Mouse (Mus musculus) mouse trophoblast stem cell (cell line): Measurements from ENCODE around the gene Sema4f.

Experiments
- in situ Hi-C, 2 experiments: fragments of 300-500 bp; cut with MseI, MboI; formaldehyde crosslinking; loops; 2 replicates in 1 of 2; 3 replicates in 1 of 2; pipeline ENCODE4 v1.15.1; 2025

Sema4f gene

DNA sequence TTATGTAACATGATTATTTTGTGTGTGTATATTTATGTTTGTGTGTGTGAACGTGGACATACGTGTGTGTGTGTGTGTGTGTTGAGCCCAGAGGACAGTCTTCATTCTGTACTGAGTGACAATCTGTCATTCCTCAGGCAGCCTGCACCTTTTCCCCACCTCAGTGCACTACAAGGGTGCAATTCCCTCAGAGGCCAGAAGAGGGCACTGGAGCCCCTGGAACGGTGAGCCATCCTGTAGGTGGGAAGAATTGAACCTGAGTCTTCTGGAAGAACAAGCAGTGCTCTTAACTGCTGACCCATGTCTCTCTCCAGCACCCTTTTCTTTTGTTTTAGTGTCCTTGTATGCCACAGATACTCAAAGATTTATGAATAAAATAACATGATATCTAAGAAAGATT, 23.7 kb downstream of the Sema4f start:
- in situ Hi-C loops: loop anchor here (5.0 kb wide), 1 partner anchor 51 kb away; no protein-coding TSS in a partner anchor

DNA sequence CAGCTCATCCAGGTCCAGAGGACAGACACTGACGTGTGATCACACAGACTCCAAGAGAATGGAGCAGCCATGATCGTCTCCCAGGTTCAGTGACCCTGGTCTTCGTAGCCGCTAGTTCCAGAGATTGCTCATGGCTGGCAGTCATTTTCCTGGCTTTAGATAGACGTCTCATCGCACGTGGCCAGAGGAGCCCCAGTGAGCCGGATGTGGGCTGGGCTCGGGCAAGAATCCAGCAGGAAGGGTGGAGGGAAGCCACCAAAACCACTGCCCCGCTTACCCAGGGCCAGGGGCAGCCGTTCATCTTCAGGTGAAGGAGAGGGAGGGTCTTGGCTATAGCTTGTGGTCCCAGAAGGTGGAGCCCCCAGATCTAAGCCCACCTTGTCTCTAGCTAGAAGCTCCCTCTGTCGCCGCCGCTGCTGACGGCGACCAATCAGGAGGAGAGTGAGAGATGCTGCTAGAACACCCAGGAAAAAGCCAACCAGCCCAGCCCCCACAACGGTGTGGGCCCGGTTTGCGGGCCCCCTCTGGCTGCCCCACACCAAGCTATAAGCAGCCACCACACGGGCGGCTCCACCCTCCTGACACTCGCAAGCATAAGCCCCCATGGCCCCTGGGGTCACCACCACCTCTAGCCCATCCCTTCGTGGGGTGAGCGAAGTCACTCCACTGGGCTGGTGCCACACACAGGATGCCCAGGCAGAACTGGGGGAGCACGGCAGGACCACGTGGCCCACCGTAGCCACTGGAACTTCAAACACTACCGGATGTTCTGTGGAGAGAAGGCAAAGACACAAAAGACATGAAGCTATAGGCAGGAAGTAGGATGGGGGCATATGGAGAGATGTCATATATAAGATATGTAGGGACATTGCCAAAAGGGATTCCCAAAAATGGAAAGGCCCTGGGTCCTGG, 26.0 kb downstream of the Sema4f start:
- in situ Hi-C loops: no loop called here

DNA sequence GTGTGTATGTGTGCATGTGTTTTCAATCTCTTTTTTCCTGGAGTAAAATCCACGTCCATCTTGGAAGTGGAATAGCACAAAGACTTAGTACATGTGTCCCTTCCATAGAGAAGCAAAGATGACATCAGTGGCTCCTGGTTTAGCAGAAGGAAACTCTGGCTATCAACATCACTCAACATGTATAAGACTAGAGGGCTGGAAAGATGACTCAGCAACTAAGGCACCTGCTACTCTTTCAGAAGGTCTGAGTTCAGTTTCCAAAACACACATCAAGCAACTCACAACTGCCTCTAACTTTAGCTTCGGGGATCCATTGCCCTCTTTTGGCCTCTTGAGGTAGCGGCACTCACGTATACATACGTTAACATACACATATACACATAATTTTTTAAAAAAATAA, 28.3 kb downstream of the Sema4f start:
- in situ Hi-C loops: no loop called here

DNA sequence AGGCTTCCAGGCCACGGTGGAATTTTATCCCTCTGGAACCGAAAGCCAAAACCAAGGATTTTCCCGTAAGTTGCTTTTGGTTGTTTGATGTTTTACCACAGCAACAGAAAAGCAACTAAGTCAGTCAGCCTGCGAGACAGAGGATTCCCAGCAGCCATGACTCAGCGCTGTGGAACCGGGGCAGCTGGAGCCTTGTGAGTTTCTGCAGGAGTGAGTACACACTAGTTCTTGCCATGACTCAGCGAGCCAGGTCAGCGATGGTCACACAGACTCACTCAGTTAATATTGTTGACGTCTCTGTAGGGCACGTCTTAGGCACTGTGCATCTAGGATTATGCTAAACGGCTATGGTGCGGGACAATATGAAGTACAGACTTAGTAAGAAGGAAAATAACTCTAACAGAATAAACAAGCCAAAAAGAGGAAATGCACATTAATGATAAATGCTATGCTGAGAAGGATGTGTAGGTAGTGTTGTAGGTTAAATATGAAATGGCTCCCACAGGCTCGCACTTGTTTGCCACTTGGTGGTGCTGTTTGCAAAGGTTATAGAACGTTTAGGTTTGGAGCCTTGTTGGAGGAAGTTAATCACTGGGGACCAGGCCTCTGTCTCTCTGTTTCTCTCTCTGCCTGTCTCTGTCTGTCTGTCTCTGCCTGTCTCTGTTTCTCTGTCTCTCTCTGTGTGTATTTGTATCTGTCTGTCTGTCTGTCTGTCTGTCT, 30.3 kb downstream of the Sema4f start:
- in situ Hi-C loops: no loop called here

DNA sequence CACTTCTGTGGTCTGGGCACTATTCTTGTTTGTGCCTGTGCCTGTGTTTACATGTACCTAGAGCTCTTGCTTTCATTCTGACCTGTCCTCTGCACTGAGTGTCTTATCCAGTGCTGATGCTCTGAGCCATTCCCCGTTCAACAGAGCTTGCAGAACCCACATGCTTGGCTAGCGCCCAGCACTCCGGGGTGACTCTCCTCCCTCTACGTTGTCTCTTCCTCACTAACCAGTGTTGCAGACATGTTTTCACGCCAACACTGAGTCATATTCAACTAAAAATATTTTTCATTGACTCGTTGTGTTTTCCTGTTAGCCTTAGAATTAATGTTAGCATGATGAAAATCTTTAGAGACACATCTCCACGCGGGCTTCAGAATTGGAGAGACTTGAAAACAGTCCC, 31.5 kb downstream of the Sema4f start:
- in situ Hi-C loops: no loop called here

DNA sequence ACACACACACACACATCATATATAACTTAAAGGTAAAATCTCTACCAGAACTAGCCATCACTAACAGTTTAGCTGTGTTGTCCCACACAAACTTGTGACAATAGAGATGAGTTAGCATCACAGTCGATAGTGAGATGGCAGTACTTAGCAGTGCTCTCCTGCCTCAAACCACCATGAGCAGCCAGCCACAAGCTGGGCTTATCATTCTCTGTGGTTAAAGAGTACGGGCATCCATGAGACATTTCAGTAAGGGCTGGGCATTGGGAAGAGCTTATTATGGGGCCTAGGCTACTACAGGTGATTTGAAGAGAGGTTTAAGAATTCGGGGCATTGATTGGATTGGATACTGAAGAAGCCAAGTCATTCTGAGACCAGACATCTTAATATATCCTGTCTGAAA, 32.6 kb downstream of the Sema4f start:
- in situ Hi-C loops: no loop called here

DNA sequence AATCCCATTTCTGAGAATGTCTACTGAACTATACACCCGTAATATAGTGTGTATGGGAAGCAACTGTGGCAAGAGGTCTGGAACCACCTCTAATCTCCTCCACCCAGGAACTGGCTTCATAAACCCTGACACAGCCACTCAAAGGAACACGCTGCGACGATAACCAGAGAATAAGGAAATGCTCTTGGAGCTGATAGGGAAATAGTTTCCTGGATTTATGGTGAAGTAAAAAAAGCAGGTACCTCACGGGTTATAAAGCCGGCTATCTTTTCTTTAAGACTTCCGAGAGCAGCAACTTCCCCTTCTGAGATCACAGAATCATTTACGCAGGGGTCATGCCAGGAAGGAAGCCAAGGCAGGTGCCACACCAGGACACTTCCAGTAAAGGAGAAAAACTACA, 37.0 kb downstream of the Sema4f start:
- in situ Hi-C loops: no loop called here

DNA sequence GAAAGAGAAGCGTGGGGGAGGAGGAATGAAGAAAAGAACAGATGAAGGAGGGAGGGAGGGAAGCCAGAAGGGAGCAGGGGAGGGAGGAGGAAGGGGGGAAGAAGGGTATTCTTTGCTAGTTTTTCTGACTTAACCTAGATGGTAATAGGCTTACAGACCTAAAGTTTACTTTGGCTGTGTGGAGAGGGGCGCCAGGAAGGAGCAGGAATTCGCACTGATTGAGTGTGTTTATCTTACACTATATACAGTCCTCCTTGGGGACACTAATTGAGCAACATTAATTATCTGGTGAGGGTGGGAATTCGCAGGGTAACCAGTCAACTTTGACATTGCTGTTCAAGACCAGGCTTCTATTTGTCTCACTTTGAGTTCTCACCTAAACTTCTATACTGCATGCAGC, 40.8 kb downstream of the Sema4f start:
- in situ Hi-C loops: loop anchor here in 1 of 2 experiments (10.0 kb wide), 1 partner anchor 154 kb away; no protein-coding TSS in a partner anchor

DNA sequence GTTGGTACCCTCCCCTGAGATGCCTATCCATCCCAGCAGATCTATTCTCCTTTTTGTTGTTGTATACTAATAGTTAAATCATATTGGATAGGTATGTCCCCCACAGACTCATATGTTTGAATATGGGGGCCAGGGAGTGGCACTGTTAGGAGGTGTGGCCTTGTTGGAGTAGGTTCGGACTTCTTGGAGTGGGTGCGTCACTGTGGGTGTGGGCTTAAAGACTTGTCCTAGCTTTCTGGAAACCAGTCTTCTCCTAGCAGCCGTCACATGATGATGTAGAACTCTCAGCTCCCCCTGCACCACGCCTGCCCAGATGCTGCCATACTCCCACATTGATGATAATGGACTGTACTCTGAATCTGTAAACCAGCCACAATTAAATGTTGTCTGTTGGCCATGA, 41.3 kb downstream of the Sema4f start:
- in situ Hi-C loops: loop anchor here in 1 of 2 experiments (10.0 kb wide), 1 partner anchor 153 kb away; no protein-coding TSS in a partner anchor

DNA sequence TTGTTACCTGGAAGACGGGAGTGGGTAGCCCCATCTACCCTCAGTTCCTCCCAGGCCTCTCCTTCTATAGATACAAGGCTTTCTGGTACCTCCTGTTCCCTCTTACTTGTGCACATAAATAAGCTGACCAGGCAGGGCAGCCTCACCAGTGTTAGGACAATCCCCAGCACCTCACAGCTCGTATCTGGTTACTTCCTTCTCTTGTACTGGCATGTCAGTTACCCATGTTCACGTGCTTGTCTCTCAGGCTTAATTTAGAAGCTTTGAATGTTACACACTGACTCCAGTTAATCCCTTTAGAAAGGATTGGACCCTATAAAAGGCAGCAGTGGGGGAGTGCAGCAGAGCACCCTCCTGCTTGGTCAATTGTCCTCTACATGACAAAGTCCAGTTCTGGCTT, 42.3 kb downstream of the Sema4f start:
- in situ Hi-C loops: loop anchor here in 1 of 2 experiments (10.0 kb wide), 1 partner anchor 153 kb away; no protein-coding TSS in a partner anchor

DNA sequence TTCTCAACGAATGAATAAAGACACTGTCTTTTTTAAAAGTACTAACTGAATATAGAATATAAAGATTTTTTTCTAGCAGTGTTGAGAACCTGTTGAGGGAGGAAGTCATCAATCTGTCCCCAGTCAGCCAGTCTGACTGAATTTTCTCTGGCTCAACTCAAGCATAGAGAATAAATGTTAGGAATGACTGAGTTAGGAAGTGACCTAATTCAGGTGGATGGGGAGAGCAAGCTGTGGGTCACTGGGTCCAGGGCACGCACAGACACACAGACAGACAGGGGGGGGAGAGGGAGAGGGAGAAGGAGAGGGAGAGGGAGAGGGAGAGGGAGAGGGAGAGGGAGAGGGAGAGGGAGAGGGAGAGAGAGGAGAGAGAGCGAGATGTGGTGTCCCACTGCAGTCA, 46.2 kb downstream of the Sema4f start:
- in situ Hi-C loops: loop anchor here in 1 of 2 experiments (10.0 kb wide), 1 partner anchor 149 kb away; no protein-coding TSS in a partner anchor

DNA sequence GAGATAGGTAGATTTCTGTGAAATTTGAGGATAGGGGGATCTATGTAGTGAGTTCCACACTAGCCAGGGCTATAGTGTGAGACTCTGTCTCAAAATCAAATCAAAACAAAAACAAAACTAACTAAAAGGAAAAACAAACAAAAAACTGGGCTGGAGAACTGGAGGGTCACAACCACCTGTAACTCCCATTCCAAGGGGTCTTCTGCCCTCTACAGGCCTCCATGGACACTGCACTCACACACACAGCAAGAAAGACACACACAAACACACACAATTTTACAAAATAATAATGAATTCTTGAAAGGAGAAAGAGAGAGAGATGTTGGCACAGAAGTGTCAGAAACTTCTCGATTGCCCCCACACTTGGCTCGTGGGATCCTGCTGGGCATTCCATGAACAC, 47.0 kb downstream of the Sema4f start:
- in situ Hi-C loops: loop anchor here in 1 of 2 experiments (10.0 kb wide), 1 partner anchor 148 kb away; no protein-coding TSS in a partner anchor

DNA sequence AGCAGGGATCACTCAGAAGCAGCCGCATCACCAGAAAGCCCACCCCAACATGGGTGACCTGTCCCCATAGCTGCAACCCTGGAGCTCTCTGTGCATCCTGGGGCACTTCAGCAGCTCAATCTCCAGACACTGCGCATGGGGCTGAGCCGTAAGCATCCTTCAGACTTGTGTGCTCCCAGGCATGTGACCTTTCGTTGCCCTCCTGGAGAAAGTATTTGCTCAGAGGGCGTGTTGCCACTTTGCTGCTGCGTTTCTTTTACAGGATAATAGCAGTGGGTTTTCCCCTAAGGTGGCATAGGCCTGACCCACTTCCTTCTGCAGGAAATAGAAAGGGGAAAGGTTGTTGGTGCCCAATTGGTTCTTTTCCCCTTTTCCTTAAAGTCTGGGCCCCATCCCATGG, 48.1 kb downstream of the Sema4f start:
- in situ Hi-C loops: loop anchor here in 1 of 2 experiments (10.0 kb wide), 1 partner anchor 147 kb away; no protein-coding TSS in a partner anchor

DNA sequence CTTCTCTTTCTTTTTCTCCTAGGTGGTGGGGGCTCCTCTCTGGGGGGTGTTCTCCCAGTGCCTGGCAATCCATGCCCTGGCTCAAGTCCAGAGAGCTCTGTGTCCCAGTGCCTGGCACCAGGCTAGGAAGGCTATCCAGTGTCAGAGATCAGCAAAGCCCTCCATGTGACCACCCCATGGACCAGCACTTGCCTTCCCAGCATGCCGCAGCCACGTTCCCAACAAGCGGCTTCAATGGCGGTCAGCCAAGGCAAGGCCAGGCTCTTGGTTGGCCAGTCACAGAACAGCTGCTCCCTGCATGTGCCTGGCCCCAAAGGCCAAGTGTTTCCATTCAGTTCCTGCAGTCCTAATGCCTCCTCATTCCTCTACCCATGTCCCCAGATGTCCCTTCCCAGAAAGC, 53.2 kb downstream of the Sema4f start:
- in situ Hi-C loops: loop anchor here in 1 of 2 experiments (10.0 kb wide), 1 partner anchor 142 kb away; no protein-coding TSS in a partner anchor

DNA sequence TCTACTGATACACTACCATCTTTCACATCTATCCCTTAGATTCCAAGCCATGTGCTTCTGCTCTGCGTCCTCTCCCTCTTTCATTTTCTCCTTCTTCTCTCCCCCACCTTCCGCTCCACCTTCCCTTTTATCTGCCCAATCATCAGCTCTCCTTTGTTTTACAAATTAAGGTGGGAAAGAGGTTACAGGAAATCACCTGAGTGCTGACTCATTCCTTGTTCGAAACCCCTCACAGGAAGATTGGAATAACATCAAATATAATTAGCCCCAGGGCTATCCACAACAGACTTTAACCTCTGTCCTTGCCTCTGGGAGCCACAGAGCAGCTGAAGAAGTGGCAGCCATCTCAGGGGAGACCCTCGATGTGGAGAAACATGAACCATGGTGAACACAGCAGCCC, 53.7 kb downstream of the Sema4f start:
- in situ Hi-C loops: loop anchor here in 1 of 2 experiments (10.0 kb wide), 1 partner anchor 141 kb away; no protein-coding TSS in a partner anchor

DNA sequence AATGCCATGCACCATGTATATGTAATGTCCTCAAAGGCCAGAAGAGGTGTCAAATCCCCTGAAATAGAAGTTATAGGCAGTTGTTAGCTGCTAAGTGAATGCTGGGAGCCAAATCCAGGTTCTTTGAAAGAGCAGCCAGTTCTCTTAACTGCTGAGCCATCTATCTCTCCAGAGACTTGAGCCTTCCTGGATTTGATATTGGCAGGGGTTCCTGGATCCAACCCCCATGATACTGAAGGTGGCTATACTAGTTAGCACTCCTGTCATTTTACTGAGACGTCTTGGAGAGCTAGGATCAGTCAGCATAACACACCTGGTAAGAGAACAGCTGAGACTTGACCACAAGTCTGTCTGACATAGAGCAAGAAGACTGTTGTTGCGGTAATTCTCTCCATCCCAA, 54.1 kb downstream of the Sema4f start:
- in situ Hi-C loops: loop anchor here in 1 of 2 experiments (10.0 kb wide), 1 partner anchor 141 kb away; no protein-coding TSS in a partner anchor

DNA sequence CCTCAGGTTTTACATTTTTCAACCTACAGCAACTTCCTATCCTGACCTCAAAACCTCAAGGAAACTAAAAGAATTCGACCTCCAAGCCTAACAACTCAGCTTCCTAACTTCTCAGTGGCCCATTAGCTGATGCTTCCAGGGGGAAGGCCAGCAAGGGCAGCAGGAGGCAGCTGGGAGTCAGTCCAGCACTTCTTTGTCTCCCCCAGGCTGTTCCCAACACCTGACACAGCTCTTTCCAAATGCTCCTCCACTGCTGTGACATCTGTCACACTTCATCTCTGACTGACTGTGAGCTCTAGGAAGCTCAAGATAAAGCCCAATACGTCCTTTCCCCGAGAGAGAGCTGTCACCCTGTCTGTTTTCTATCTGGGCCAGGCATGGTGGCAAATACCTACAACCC, 55.0 kb downstream of the Sema4f start:
- in situ Hi-C loops: loop anchor here in 1 of 2 experiments (10.0 kb wide), 1 partner anchor 140 kb away; no protein-coding TSS in a partner anchor

DNA sequence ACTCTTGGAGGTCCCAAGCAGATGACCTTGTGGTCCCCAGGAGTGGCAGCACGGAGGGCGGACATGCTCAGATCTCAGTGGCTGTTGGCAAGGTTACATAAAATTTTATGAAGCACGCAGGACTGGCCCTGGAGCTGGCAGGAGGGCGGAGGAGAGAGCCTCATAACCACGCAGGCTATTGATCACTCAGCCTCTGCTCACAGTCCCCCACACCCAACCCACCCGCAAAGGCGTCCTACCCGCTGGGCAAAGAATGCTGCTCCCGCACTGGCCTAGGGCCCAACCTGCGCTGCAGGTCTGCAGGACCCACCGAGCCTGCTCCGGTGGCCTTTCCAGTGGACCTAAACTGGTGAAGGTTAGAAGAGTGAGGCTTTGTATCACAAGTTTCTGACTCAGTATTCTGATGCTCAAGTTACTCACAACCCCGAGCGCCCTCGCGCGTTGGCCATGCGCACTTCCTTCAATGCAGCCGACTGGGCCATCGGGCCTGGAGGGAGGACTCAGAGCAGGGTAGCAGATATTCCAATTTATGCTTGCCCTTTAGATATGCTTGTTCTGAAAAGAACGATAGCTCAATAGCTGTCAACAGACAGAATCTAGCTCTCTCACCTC, 58.0 kb downstream of the Sema4f start:
- in situ Hi-C loops: loop anchor here in 1 of 2 experiments (10.0 kb wide), 1 partner anchor 137 kb away; no protein-coding TSS in a partner anchor

DNA sequence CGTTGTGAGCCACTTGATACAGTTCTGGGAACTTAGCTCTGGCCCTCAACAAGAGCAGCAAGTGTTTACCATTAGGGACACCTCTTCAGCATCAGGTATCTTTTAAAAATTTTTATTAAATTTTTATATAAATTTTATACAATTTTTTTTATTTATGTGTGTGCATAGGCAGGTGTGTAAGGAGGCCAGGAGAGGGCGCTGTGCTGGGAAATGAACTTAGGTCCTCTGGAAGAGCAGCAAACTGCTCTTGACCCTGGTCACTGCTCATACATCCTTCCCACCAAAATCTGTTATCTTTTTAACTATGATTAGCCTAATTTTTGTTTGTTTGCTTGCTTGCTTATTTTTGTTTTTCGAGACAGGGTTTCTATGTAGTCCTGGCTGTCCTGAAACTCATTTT, 58.8 kb downstream of the Sema4f start:
- in situ Hi-C loops: loop anchor here in 1 of 2 experiments (10.0 kb wide), 1 partner anchor 136 kb away; no protein-coding TSS in a partner anchor

DNA sequence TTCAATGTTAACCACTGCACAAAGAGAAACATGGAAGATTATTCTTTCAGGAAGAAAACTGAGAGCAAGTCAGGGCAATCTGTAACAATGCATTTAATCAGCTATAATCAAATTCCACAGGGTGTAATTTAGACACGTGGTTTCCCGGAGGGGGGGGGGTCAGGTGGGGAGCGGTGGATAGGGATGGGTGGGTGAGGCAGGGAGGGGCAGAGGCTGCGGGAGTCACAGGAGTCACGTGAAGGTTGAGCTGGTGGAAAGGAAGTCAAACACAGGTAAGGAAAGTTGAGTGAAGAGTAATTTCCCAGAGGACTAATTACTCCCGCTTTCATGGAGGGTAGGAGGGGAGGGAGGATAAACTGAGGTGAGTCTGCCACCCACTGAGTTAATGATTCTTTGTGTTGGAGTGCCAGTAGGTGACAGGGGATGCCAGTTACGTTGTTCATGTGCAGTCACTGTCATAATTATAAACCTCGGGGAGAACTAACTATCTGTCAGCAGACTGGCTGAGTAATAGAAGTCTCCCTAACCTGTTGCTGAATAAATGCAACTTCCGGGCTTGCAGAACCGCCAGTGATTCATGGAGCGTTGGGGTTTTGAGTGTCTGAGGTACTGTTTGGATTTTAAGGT, 60.0 kb downstream of the Sema4f start:
- in situ Hi-C loops: loop anchor here in 1 of 2 experiments (10.0 kb wide), 1 partner anchor 135 kb away; no protein-coding TSS in a partner anchor

DNA sequence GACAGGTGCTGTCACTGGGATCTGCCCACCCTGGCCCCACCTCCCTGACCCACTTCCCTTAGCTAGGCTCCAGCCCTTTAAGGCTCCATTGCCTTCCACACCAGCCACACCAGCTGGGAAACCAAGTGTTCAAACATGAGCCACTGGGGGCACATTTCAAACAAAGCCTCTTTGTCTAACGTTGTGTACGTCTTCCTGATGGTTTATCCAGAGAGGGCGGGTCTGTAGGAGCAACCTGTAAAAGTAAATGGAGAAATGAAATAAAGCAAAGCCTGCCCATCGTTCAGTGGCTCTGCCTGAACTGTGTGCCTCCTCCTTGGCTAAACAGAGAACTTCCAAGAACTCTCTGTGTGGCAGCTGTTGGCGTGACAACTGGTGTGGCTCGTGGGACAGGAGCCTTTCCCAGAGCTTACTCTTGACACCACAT, 64.0 kb downstream of the Sema4f start:
- in situ Hi-C loops: no loop called here
